Mouse (Mus musculus): ENCODE data around the gene Fank1. TPM values are rescaled to one million over a fixed set of nuclear protein-coding genes. Genes with fewer than 3 reads are reported as not detected.

The Fank1 gene
- polyA plus RNA-seq, 1 experiment from 2014 or later: 0.32 TPM

DNA sequence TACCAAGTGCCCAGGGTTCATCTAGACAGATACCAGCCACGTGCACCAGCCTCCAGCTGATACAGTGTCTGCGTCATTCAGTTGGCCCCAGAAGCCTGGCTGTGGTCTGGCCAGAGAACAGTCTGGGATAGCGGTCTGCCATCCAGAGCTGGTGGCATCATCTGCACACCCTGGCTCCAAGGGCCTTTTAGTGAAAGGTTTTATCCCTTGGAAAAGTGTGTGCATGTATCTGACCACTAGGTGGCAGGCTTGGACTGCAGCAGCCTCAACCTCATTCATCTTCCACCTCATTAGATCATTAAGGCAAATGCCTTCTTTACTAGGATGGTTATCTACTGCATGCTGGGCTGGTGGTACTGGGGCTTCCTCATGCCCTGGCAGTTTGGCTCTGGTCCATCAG lies 79.6 kb downstream of the Fank1 start:
- Histone ChIP-seq H3K4me1 (ENCODE audit: control insufficient read depth, insufficient read depth, low read length) (no peaks in the 10 kb centered on the region), H3K9ac (ENCODE audit: low read length) (no peak overlapping the region), H3K27me3 (ENCODE audit: control insufficient read depth, insufficient read depth, low read length) (no peaks in the 10 kb centered on the region), H3K36me3 (ENCODE audit: control insufficient read depth, insufficient read depth, low read length) (no peaks in the 10 kb centered on the region), H3K27ac (replicated peaks; ENCODE audit: low read depth, low read length) (no peak overlapping the region), H3K4me3 (ENCODE audit: low read depth, low read length) (no peak overlapping the region), H3K9me3 (ENCODE audit: control insufficient read depth, low read length) (no peaks in the 10 kb centered on the region), H3K4me2 (ENCODE audit: low read depth, severe bottlenecking) (no peak overlapping the region)
- no peak for ATAC-seq (ENCODE audit: insufficient number of reproducible peaks, low FRiP score, low TSS enrichment, low read depth)
- peak; percentile 81 for DNase-seq (ENCODE audit: low spot score)
- 27% methylated on average over 3 of the region's 3 CpGs for WGBS

DNA sequence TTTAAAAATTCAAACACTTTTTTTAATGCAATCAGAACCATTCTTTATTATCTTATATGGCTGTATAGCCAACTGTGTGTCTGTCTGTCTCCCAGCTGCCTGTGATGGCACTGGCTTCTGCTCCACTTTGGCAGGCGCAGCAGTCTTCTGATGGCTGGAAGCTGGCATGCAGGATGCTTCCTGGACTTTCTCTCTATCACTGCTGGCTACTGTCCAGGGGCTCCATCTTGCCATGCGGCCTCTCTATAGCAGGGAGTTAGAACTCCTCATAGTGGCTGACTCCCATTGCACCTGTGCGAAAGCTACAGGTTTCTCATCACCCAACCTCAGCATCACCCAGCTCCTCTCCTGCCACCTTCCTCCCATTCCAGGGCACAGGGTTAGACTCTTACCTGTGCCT lies 81.8 kb downstream of the Fank1 start:
- no peak overlapping the region for H3K4me3 ChIP-seq (ENCODE audit: low read depth, low read length)
- 90% methylated on average over 3 of the region's 3 CpGs for WGBS
- H3K4me2 ChIP-seq (ENCODE audit: low read depth, severe bottlenecking): no peak overlapping the region
- H3K4me1 ChIP-seq (ENCODE audit: control insufficient read depth, insufficient read depth, low read length): no peaks in the 10 kb centered on the region
- H3K27ac ChIP-seq (replicated peaks; ENCODE audit: low read depth, low read length): no peak overlapping the region
- no peaks in the 10 kb centered on the region for H3K36me3 ChIP-seq (ENCODE audit: control insufficient read depth, insufficient read depth, low read length)
- no peaks in the 10 kb centered on the region for H3K9me3 ChIP-seq (ENCODE audit: control insufficient read depth, low read length)
- DNase-seq (ENCODE audit: low spot score) (no peak), ATAC-seq (ENCODE audit: insufficient number of reproducible peaks, low FRiP score, low TSS enrichment, low read depth) (no peak)
- H3K9ac ChIP-seq (ENCODE audit: low read length): no peak overlapping the region
- no peaks in the 10 kb centered on the region for H3K27me3 ChIP-seq (ENCODE audit: control insufficient read depth, insufficient read depth, low read length)

DNA sequence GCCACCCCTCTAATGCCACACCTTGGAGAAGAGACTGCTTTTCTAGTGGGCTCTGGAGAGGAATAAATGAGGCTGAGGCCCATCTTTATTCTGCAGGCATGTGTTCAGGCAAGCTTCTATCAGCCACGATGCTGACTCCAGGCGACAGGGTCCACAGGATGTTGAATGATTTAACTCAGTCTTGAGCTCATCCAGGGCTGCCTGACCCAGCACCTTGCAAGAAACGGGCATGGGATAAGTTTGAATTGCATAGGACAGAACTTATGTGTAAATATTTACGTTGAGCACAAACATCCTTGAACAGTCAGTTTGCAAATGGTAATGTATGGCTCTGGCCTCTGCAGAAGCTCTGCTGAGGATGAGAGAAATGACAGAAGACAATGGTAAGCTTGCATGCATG lies 82.9 kb downstream of the Fank1 start:
- Histone ChIP-seq H3K4me1 (ENCODE audit: control insufficient read depth, insufficient read depth, low read length) (no peaks in the 10 kb centered on the region), H3K36me3 (ENCODE audit: control insufficient read depth, insufficient read depth, low read length) (no peaks in the 10 kb centered on the region), H3K27me3 (ENCODE audit: control insufficient read depth, insufficient read depth, low read length) (no peaks in the 10 kb centered on the region), H3K4me2 (ENCODE audit: low read depth, severe bottlenecking) (no peak overlapping the region), H3K9me3 (ENCODE audit: control insufficient read depth, low read length) (no peaks in the 10 kb centered on the region), H3K4me3 (ENCODE audit: low read depth, low read length) (no peak overlapping the region), H3K27ac (replicated peaks; ENCODE audit: low read depth, low read length) (no peak overlapping the region), H3K9ac (ENCODE audit: low read length) (no peak overlapping the region)
- ATAC-seq (ENCODE audit: insufficient number of reproducible peaks, low FRiP score, low TSS enrichment, low read depth) (no peak), DNase-seq (ENCODE audit: low spot score) (no peak)
- 66% methylated on average over 4 of the region's 4 CpGs for WGBS

DNA sequence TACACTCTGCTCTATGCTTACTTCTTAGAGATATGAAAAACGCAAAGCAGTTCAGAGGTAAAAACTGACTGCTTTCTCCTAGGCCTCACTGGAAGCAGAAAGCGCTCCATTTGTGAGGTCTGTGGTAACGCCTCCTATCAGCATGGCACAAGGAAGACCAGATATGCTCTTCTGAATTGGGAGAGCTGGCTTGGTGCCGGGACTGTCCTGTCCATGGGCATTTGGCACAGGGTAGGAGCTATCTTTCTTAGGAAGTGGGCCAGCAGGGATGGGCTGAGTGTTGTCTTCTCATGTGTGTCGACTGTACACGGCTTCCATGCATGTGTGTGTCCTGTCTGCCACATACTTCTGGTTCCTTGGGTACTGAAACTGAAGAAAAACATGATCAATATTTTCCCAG lies 85.6 kb downstream of the Fank1 start:
- ATAC-seq (ENCODE audit: insufficient number of reproducible peaks, low FRiP score, low TSS enrichment, low read depth) (no peak), DNase-seq (ENCODE audit: low spot score) (no peak)
- Histone ChIP-seq H3K4me2 (ENCODE audit: low read depth, severe bottlenecking) (no peak overlapping the region), H3K4me3 (ENCODE audit: low read depth, low read length) (no peak overlapping the region), H3K9ac (ENCODE audit: low read length) (no peak overlapping the region), H3K36me3 (ENCODE audit: control insufficient read depth, insufficient read depth, low read length) (no peaks in the 10 kb centered on the region), H3K9me3 (ENCODE audit: control insufficient read depth, low read length) (no peaks in the 10 kb centered on the region), H3K4me1 (ENCODE audit: control insufficient read depth, insufficient read depth, low read length) (no peaks in the 10 kb centered on the region), H3K27me3 (ENCODE audit: control insufficient read depth, insufficient read depth, low read length) (no peaks in the 10 kb centered on the region), H3K27ac (replicated peaks; ENCODE audit: low read depth, low read length) (no peak overlapping the region)
- WGBS: 97% methylated on average over 6 of the region's 6 CpGs

DNA sequence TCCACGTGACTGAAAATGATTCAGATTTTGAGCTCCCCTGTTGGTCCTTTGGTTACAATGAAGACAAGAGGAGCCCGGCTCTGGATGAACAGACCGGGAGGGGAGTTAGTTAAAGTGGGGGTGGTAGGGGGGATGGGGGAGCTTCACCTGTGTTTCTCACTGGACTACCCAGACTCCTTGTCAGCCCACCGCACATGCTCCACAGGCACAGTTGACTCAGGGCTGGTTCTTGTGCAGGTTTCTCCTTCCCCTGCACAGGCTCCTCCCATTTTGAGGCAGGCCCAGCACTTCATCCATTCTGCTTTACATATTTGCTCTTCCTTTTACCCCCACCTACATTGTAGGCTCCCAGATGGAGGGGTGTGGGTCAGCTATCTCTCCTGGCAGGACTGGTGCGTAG lies 86.1 kb downstream of the Fank1 start:
- Histone ChIP-seq H3K4me2 (ENCODE audit: low read depth, severe bottlenecking) (no peak overlapping the region), H3K9me3 (ENCODE audit: control insufficient read depth, low read length) (no peaks in the 10 kb centered on the region), H3K4me1 (ENCODE audit: control insufficient read depth, insufficient read depth, low read length) (no peaks in the 10 kb centered on the region), H3K27ac (replicated peaks; ENCODE audit: low read depth, low read length) (no peak overlapping the region), H3K27me3 (ENCODE audit: control insufficient read depth, insufficient read depth, low read length) (no peaks in the 10 kb centered on the region), H3K36me3 (ENCODE audit: control insufficient read depth, insufficient read depth, low read length) (no peaks in the 10 kb centered on the region), H3K4me3 (ENCODE audit: low read depth, low read length) (no peak overlapping the region), H3K9ac (ENCODE audit: low read length) (no peak overlapping the region)
- no peak for ATAC-seq (ENCODE audit: insufficient number of reproducible peaks, low FRiP score, low TSS enrichment, low read depth)
- 88% methylated on average over 5 of the region's 5 CpGs for WGBS
- DNase-seq (ENCODE audit: low spot score): no peak

DNA sequence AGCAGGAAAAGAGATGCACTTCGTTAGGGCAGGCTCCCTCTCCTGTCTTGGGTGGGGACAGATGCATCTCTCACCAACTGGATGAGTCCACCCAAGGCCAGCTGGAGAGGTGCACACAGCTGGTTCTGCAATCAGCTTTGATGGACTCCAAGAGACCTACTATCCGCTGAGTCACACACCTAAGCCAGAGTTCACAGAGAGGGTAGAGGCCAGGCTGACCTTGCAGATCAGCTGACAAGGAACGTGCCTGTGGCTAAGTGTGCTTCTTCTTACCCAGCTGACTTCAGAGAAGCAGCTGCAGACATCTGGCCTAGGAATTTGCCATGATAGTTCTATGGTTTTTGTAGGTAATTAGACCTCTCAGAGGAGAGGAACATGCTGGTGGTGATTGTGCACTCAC lies 86.5 kb downstream of the Fank1 start:
- H3K4me1 ChIP-seq (ENCODE audit: control insufficient read depth, insufficient read depth, low read length): no peaks in the 10 kb centered on the region
- no peak overlapping the region for H3K4me2 ChIP-seq (ENCODE audit: low read depth, severe bottlenecking)
- H3K4me3 ChIP-seq (ENCODE audit: low read depth, low read length): no peak overlapping the region
- DNase-seq (ENCODE audit: low spot score) (no peak), ATAC-seq (ENCODE audit: insufficient number of reproducible peaks, low FRiP score, low TSS enrichment, low read depth) (no peak)
- H3K36me3 ChIP-seq (ENCODE audit: control insufficient read depth, insufficient read depth, low read length): no peaks in the 10 kb centered on the region
- no peaks in the 10 kb centered on the region for H3K9me3 ChIP-seq (ENCODE audit: control insufficient read depth, low read length)
- no peaks in the 10 kb centered on the region for H3K27me3 ChIP-seq (ENCODE audit: control insufficient read depth, insufficient read depth, low read length)
- no peak overlapping the region for H3K9ac ChIP-seq (ENCODE audit: low read length)
- H3K27ac ChIP-seq (replicated peaks; ENCODE audit: low read depth, low read length): no peak overlapping the region
- WGBS: 79% methylated on average over 3 of the region's 3 CpGs

DNA sequence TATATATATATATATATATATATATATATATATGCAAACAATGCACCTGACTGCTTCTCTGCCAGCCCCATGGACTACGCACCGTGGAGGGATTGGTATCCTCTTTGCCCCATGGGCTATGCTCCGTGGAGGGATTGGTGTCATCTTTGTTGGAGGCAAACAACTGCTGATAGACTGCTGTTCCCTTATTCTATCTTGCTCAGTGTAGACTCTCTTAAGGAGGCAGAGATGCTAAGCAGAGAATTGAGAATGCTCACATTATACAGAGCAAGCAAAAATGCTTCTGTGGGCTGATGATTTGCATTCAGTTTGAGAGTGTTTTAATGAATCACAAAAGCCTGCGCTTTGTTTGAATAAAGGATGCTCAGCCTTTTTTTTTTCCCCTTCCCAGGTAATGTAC lies 87.0 kb downstream of the Fank1 start:
- Histone ChIP-seq H3K36me3 (ENCODE audit: control insufficient read depth, insufficient read depth, low read length) (no peaks in the 10 kb centered on the region), H3K27me3 (ENCODE audit: control insufficient read depth, insufficient read depth, low read length) (no peaks in the 10 kb centered on the region), H3K9ac (ENCODE audit: low read length) (no peak overlapping the region), H3K4me2 (ENCODE audit: low read depth, severe bottlenecking) (no peak overlapping the region), H3K9me3 (ENCODE audit: control insufficient read depth, low read length) (no peaks in the 10 kb centered on the region), H3K27ac (replicated peaks; ENCODE audit: low read depth, low read length) (no peak overlapping the region), H3K4me3 (ENCODE audit: low read depth, low read length) (no peak overlapping the region), H3K4me1 (ENCODE audit: control insufficient read depth, insufficient read depth, low read length) (no peaks in the 10 kb centered on the region)
- no peak for DNase-seq (ENCODE audit: low spot score)
- 95% methylated on average over 4 of the region's 4 CpGs for WGBS
- ATAC-seq (ENCODE audit: insufficient number of reproducible peaks, low FRiP score, low TSS enrichment, low read depth): no peak

DNA sequence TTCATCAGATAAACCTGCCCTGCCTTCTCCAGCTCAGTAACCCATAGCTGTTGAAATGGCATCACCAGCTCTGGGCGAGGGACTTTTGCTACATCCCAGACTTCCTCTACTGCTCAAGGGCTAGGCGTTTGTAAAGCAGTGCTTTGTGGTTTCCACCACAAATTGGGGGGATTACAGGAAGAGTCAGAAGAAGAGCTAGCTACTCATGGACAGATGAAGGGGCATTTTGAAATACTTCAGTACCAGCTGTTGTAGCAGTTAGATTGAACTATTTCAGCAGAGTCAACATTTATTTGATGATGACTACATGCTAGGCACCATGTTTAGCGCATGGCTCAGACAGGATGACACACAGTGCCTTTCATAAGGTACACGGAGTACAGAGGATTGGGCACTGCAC lies 93.6 kb downstream of the Fank1 start:
- H3K4me1 ChIP-seq (ENCODE audit: control insufficient read depth, insufficient read depth, low read length): no peaks in the 10 kb centered on the region
- H3K36me3 ChIP-seq (ENCODE audit: control insufficient read depth, insufficient read depth, low read length): no peaks in the 10 kb centered on the region
- H3K27me3 ChIP-seq (ENCODE audit: control insufficient read depth, insufficient read depth, low read length): no peaks in the 10 kb centered on the region
- 88% methylated on average over 4 of the region's 4 CpGs for WGBS
- H3K4me3 ChIP-seq (ENCODE audit: low read depth, low read length): no peak overlapping the region
- DNase-seq (ENCODE audit: low spot score) (no peak), ATAC-seq (ENCODE audit: insufficient number of reproducible peaks, low FRiP score, low TSS enrichment, low read depth) (no peak)
- no peak overlapping the region for H3K4me2 ChIP-seq (ENCODE audit: low read depth, severe bottlenecking)
- H3K27ac ChIP-seq (replicated peaks; ENCODE audit: low read depth, low read length): no peak overlapping the region
- no peaks in the 10 kb centered on the region for H3K9me3 ChIP-seq (ENCODE audit: control insufficient read depth, low read length)
- no peak overlapping the region for H3K9ac ChIP-seq (ENCODE audit: low read length)

DNA sequence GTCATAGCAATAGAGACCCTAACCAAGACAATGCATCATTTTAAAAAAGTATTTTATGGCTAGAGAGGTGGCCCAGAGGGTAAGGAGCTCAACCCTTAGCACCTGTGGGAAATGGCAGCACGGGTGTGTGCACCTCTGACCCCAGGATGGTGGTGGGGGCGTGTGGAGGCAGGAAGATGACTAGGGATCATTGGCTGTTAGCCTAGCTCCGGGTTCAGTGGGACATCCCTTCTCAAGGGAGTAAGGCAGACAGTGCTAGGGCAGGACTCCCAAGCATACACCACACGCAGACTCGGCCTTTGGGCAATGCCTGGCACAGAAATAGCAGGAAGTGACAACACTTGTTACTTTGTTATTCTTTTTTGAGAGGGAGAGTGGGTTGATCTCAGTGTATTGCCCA lies 96.0 kb downstream of the Fank1 start:
- Histone ChIP-seq H3K27ac (replicated peaks; ENCODE audit: low read depth, low read length) (no peak overlapping the region), H3K4me3 (ENCODE audit: low read depth, low read length) (no peak overlapping the region), H3K36me3 (ENCODE audit: control insufficient read depth, insufficient read depth, low read length) (no peaks in the 10 kb centered on the region), H3K4me2 (ENCODE audit: low read depth, severe bottlenecking) (no peak overlapping the region), H3K9ac (ENCODE audit: low read length) (no peak overlapping the region), H3K27me3 (ENCODE audit: control insufficient read depth, insufficient read depth, low read length) (no peaks in the 10 kb centered on the region), H3K9me3 (ENCODE audit: control insufficient read depth, low read length) (no peaks in the 10 kb centered on the region), H3K4me1 (ENCODE audit: control insufficient read depth, insufficient read depth, low read length) (no peaks in the 10 kb centered on the region)
- no peak for ATAC-seq (ENCODE audit: insufficient number of reproducible peaks, low FRiP score, low TSS enrichment, low read depth)
- no peak for DNase-seq (ENCODE audit: low spot score)
- WGBS: 83% methylated on average over 5 of the region's 5 CpGs

Data from limb, embryonic 11.5 days (tissue).